Mouse (Mus musculus) liver, postnatal 0 days (tissue): ENCODE measurements around the gene Pik3r6.

Experiments used
- CTCF ChIP-seq: sonication (generic); IDR thresholded peaks from 2 replicates; pipeline ENCODE4 v1.5.1; 2016; ENCODE audit warnings: antibody characterized with exemption, low read depth
- EP300 ChIP-seq: IDR thresholded peaks from 2 replicates; pipeline ENCODE4 v1.6.1; 2016; ENCODE audit warnings: antibody characterized with exemption, low read depth, mild to moderate bottlenecking

GRCm38 (mm10) chr11:68500949-68501350, 1.9 kb upstream of the Pik3r6 start:
- TF ChIP-seq CTCF: no peak
- TF ChIP-seq EP300: no peak
